Mouse (Mus musculus) embryonic facial prominence, embryonic 10.5 days (tissue): Measurements from ENCODE around the gene Bzw2. TPM values are rescaled to one million over a fixed set of nuclear protein-coding genes. Genes with fewer than 3 reads are reported as not detected.

Source experiments
- DNase-seq: peaks from one replicate; pipeline ENCODE4 v3.0.0-alpha.2; 2017; ENCODE audit warnings: low spot score
- H3K27ac ChIP-seq: fragments of 300-500 bp; sonication (generic); replicated peaks from 2 replicates; pipeline ENCODE4 v1.5.1; 2016; ENCODE audit warnings: mild to moderate bottlenecking
- H3K27me3 ChIP-seq: fragments of 300-500 bp; sonication (generic); replicated peaks from 2 replicates; pipeline ENCODE4 v1.6.1; 2016; ENCODE audit warnings: low read depth, mild to moderate bottlenecking; ENCODE audit not compliant: poor library complexity, severe bottlenecking
- H3K36me3 ChIP-seq: fragments of 300-500 bp; sonication (generic); replicated peaks from 2 replicates; pipeline ENCODE4 v1.6.1; 2016; ENCODE audit warnings: mild to moderate bottlenecking, moderate library complexity
- H3K4me1 ChIP-seq: fragments of 300-500 bp; sonication (generic); 2 replicates; pipeline ENCODE4 v1.6.1; 2016
- H3K4me3 ChIP-seq: fragments of 300-500 bp; sonication (generic); 2 replicates; pipeline ENCODE4 v1.5.1; 2016; ENCODE audit warnings: mild to moderate bottlenecking, moderate library complexity
- H3K9me3 ChIP-seq: fragments of 300-500 bp; sonication (generic); 2 replicates; pipeline ENCODE4 v1.6.1; 2016; ENCODE audit warnings: mild to moderate bottlenecking
- WGBS: fragments of 180-500 bp; shearing (Covaris S2); methylation state at CpG from one replicate; pipeline ENCODE4 v1.1.7; 2016; 5-methylcytosine and 5-hydroxymethylcytosine counted together
- polyA plus RNA-seq: library from polyadenylated mRNA; unstranded; fragments of >200 nt; fragmentation: Nextera tagmentation; extraction: Ambion mirVana; gene quantifications from 2 replicates; pipeline ENCODE4 v1.2.1, GENCODE M21; 2016

Bzw2 gene
- polyA plus RNA-seq, 1 experiment from 2014 or later: 301 TPM

DNA sequence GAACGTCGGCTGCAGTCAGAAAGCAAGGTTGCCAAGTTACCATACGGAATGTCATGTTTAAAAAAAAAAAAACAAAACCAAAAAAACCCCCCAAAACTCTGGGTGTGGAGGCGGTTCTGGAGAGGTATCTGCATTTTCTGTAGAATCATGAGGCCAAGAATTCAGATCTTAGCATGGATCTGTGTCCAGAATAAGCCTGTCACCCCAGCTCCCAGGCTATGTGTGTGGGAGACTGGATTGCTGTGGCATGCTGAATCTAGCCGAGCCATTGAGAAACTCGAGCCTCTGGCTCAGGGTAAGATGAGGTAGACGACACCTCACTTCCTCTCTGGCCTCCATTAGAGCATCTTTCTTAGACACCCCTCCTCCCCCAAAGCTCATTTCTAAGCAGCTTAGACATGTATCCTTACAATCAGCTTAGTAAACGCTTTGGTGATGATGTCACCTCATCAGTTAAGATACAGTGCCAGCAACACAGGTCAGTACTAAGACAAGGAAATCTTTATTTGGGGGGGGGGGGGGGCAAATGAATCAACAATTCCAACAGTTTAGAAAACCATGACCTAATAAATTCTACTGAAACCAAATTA is 64.7 kb downstream of the Bzw2 start:
- DNase-seq: no peak
- peaks cover 76% of the 10 kb centered on the region for H3K36me3 ChIP-seq
- no peak overlapping the region for H3K27ac ChIP-seq
- H3K27me3 ChIP-seq: no peaks in the 10 kb centered on the region
- H3K4me3 ChIP-seq: no peak overlapping the region
- H3K9me3 ChIP-seq: no peaks in the 10 kb centered on the region
- 87% methylated on average over 8 of the region's 8 CpGs for WGBS
- no peaks in the 10 kb centered on the region for H3K4me1 ChIP-seq

DNA sequence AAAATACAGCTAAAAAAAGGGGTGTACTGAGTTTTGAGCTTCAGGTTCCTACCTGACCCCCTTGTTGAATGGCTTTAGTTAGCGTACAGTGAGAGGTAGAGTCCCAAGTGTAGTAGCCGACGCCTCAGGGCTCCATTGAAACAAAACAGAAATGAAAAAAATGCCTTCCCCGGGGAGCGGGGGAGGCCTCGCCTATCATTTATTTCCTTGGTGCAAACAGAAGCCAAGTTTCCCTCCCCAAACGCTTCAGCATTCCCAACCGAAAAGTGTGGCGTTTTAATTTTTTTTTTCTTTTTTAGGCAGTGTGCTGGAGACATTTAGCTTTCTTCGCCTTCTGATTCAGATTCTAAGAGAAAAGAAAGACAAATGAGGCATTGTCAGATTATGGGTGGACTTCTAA is 65.9 kb downstream of the Bzw2 start:
- 96% methylated on average over 10 of the region's 10 CpGs for WGBS
- H3K36me3 ChIP-seq: peaks cover 68% of the 10 kb centered on the region
- H3K27me3 ChIP-seq: no peaks in the 10 kb centered on the region
- DNase-seq: no peak
- H3K27ac ChIP-seq: no peak overlapping the region
- no peak overlapping the region for H3K4me3 ChIP-seq
- H3K4me1 ChIP-seq: no peaks in the 10 kb centered on the region
- no peaks in the 10 kb centered on the region for H3K9me3 ChIP-seq

DNA sequence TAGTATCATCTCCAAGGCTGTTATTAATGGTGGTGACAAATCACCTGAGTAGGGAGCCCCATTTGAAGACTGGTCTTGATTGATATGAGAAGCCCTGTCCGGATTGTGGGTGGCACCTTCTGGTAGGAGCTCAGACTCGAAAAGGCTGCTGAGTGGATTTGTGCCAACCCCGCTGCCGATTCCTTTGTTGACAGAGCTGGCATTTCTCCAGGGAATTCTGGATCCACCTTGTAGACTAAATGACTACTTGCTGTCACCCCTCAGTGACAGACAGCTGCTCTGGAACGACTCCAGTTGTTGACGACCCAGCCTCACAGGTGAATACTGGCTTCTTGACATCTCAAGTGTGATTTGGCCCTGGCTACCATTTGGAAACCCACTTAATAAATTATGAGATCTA is 68.7 kb downstream of the Bzw2 start:
- no peak overlapping the region for H3K27ac ChIP-seq
- no peak for DNase-seq
- peaks cover 42% of the 10 kb centered on the region for H3K36me3 ChIP-seq
- H3K27me3 ChIP-seq: no peaks in the 10 kb centered on the region
- 94% methylated on average over 6 of the region's 6 CpGs for WGBS
- H3K9me3 ChIP-seq: no peaks in the 10 kb centered on the region
- no peaks in the 10 kb centered on the region for H3K4me1 ChIP-seq
- H3K4me3 ChIP-seq: no peak overlapping the region

DNA sequence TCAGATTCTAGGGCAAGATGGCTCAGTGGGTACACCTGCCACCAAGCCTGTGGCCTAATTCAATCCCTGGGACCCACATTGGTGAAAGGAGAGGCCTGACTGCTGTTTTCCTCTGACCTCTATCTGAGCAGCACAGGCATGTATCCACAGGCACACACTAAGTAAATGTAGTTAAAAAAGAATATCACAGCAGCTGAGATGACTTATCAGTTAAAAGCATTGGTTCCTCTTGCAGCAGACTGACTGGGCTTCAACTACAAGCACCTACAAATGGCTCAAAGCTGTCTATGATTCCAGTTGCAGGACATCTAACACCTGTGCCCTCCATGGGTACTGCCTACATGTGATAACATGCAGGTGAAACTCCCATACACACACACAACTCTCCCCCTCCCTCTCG is 69.1 kb downstream of the Bzw2 start:
- Histone ChIP-seq H3K36me3 (peaks cover 38% of the 10 kb centered on the region), H3K4me3 (no peak overlapping the region), H3K9me3 (no peaks in the 10 kb centered on the region), H3K27me3 (no peaks in the 10 kb centered on the region), H3K4me1 (no peaks in the 10 kb centered on the region), H3K27ac (no peak overlapping the region)
- no peak for DNase-seq
- WGBS: 91% methylated on average over 1 of the region's 1 CpGs

DNA sequence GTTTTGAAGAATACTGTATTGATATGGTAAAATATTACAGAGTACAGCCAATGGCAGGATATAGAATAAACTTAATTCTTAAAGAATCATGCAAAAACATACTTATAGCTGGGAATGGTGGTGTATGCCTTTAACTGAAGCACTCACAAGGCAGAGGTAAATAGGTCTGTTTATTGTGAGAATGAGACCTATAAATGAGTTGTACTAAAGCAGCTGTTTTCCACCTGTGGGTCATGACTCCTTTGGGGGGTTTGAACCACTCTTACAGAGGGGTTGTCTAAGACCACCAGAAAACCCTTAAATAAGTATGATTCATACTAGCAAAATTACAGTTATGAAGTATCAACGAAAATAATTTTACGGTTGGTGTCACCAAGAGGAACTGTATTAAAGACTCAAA is 72.5 kb downstream of the Bzw2 start:
- WGBS: 92% methylated on average over 2 of the region's 2 CpGs
- Histone ChIP-seq H3K4me1 (no peaks in the 10 kb centered on the region), H3K27me3 (no peaks in the 10 kb centered on the region)

DNA sequence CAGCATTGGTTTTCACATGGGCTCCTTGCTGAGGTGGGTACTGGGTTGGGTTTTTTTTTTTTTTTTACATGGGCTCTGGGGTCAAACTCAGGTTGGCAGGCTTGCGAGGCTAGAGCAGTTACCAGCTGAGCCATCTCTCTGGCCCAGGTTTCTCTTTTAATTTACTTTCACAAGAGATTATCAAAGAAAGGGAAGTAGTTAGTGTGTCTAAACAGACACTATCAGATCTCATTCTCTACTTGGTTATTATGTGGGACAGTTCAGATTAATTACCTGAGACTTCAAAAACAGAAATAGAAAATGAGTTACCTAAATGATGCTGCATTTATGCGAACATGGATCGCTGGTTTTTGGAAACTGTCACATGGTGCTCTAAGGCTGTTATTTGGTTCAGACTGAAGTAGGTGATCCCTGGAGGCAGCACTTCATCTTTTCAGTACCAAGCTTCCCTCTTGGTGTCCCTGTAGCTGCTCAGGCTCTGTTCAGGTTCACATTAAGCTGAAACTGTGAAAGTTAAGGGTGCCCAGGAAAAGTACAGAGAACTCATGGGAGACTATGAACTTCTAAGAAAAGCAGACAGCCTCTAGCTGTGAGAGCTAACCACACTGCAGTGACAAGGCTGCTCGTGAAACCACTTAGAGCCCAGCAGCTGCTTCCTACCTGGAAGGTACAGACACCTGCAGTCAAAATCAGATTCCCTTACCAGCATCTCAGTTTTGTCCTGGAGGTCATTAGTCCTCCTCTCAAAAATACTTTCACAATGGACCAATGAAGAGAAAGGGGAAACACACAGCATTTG is 79.6 kb downstream of the Bzw2 start:
- Histone ChIP-seq H3K4me3 (no peak overlapping the region), H3K9me3 (no peaks in the 10 kb centered on the region), H3K27me3 (no peaks in the 10 kb centered on the region), H3K4me1 (0 out of 2 replicates have a peak, but pooled peaks cover 2% of the 10 kb centered on the region), H3K36me3 (no peaks in the 10 kb centered on the region), H3K27ac (no peak overlapping the region)
- 79% methylated on average over 4 of the region's 4 CpGs for WGBS
- DNase-seq: no peak

More for the DNA sequence above, 72.5 kb downstream of the Bzw2 start:
- no peak overlapping the region for H3K4me3 ChIP-seq
- no peaks in the 10 kb centered on the region for H3K9me3 ChIP-seq
- H3K36me3 ChIP-seq: peaks cover 3% of the 10 kb centered on the region; the same call in 1 of the 2 replicates
- no peak overlapping the region for H3K27ac ChIP-seq
- no peak for DNase-seq

DNA sequence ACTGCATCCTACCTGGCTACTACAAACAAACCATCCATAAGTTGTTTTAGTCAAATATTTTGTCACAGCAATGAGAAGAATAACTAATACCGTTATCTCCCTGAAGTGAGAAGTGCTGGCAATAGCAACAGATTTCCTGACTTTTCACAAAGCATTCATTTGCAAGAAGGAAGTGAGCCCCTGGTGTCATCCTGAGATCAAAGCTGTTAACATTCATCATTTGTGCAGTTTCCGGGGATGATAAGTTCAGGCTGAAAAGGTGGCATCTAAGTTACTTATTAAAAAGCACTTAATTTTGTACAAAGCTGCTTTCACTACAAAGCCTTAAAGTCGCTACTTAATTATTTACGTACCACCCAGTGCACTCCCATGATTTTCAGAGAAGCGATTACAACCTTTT is 85.0 kb downstream of the Bzw2 start:
- no peak overlapping the region for H3K4me3 ChIP-seq
- H3K27me3 ChIP-seq: no peaks in the 10 kb centered on the region
- H3K4me1 ChIP-seq: 0 out of 2 replicates have a peak, but pooled peaks cover 6% of the 10 kb centered on the region
- DNase-seq: no peak
- H3K27ac ChIP-seq: no peak overlapping the region
- whole genome bisulfite sequencing: 38% methylated on average over 5 of the region's 5 CpGs
- no peaks in the 10 kb centered on the region for H3K36me3 ChIP-seq
- no peaks in the 10 kb centered on the region for H3K9me3 ChIP-seq

DNA sequence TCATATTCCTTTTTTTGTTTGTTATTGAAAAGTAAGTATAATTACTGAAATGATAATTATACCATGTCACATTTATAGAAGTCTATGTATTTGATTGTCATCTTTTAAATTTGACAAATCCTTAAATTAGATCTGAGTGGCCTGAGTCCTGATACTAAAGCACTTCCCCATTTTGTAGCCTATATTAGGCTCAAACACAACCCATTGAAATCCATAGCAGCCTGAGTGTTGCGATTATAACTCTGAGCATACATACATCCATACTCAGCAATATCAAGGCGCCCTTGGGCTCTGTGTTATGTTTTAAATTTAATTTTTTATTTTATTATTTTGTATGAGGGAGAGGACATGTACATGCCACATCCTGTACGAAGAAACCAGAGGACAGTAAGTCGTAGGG is 87.6 kb downstream of the Bzw2 start:
- Histone ChIP-seq H3K36me3 (no peaks in the 10 kb centered on the region), H3K27me3 (no peaks in the 10 kb centered on the region), H3K27ac (no peak overlapping the region), H3K4me1 (0 out of 2 replicates have a peak, but pooled peaks cover 6% of the 10 kb centered on the region), H3K9me3 (peaks cover 3% of the 10 kb centered on the region; the same call in 1 of the 2 replicates), H3K4me3 (no peak overlapping the region)
- WGBS: 90% methylated on average over 4 of the region's 4 CpGs
- no peak for DNase-seq

DNA sequence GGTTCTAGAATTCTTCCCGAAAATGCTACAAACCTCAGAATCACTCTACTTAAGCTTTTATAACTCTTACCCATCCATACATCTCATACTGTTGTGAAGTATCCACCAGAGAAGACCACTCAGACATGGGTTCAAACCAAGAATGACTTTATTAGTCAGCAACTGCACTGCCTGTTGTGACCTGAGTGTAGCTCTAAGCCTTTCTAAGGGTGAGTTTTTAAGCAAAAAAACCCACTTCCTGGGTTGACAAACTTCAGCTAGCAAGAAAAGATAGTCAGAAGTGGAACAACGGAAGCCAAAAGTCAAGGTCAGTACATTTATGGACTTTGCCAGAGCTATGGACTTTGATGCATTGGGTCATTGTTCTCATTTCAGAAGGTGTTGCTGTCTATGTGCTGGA is 90.3 kb downstream of the Bzw2 start:
- 92% methylated on average over 2 of the region's 2 CpGs for WGBS
- Histone ChIP-seq H3K4me1 (no peaks in the 10 kb centered on the region), H3K27me3 (no peaks in the 10 kb centered on the region), H3K27ac (no peak overlapping the region), H3K9me3 (peaks cover 10% of the 10 kb centered on the region; the same call in 1 of the 2 replicates), H3K4me3 (no peak overlapping the region), H3K36me3 (no peaks in the 10 kb centered on the region)
- no peak for DNase-seq

DNA sequence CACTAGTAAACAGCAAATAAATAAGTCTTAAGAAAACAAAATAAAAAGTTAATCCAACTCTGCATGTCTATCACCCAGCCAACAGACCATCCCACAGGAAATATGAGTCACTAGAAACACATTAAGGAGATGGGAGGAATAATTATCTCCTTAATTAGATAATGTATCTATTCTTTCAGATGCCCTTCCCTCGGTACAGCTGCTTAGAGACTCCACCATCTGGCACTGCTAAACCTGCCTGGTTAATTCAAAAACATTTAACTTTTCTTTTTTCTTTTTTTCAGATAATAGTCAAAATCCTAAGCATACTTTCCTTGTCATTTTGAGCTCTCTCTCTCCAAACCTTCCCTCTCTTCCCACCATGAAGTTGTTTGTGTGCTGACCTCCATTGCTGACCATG is 92.0 kb downstream of the Bzw2 start:
- Histone ChIP-seq H3K36me3 (no peaks in the 10 kb centered on the region), H3K9me3 (peaks cover 10% of the 10 kb centered on the region; the same call in 1 of the 2 replicates), H3K4me3 (no peak overlapping the region), H3K27ac (no peak overlapping the region), H3K4me1 (no peaks in the 10 kb centered on the region), H3K27me3 (no peaks in the 10 kb centered on the region)
- 78% methylated on average over 1 of the region's 1 CpGs for WGBS
- DNase-seq: no peak

DNA sequence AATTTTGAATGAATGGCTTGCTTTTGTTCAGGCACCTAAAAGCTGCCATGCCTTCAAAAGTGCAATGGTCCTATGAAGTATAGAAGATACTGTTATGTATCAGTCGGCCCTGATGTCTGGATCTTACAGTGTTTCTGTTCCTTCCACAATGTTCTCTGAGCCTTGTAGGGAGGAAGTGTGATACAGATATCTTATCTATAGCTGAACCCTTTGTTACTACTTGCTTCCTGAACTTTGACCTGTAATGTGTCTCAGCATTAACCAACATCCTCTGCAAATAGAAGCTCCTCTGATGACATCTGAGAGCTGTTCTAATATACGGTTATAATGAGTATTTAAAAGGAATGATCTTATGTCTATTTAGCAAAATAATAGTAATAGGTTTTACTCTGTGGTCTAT is 100.2 kb downstream of the Bzw2 start:
- no peaks in the 10 kb centered on the region for H3K9me3 ChIP-seq
- H3K4me1 ChIP-seq: no peaks in the 10 kb centered on the region
- no peaks in the 10 kb centered on the region for H3K27me3 ChIP-seq
- no peak overlapping the region for H3K27ac ChIP-seq
- no peak for DNase-seq
- 78% methylated on average over 2 of the region's 2 CpGs for WGBS
- no peak overlapping the region for H3K4me3 ChIP-seq
- no peaks in the 10 kb centered on the region for H3K36me3 ChIP-seq

DNA sequence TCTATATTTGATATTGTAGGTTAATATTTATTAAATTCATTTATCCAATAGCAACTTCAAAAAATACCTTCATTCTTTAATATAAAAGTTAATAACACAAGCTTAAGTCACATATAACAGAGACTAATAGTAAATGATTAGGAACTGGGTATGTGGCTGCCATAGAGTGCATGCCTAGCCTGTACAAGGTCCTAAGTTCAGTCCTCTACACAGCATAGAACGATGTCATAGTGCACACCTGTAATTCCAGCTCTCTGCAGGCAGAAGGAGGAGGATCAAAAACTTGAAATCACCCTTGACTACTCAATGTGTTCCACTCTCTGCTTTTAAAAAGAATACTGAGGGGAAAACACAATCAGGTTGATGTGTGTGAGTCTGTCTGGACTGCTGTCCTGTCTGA is 107.6 kb downstream of the Bzw2 start:
- H3K27me3 ChIP-seq: no peaks in the 10 kb centered on the region
- no peaks in the 10 kb centered on the region for H3K9me3 ChIP-seq
- H3K36me3 ChIP-seq: no peaks in the 10 kb centered on the region
- no peak overlapping the region for H3K27ac ChIP-seq
- no peak overlapping the region for H3K4me3 ChIP-seq
- peaks cover 17% of the 10 kb centered on the region for H3K4me1 ChIP-seq
- no peak for DNase-seq
- WGBS: 85% methylated on average over 1 of the region's 1 CpGs

DNA sequence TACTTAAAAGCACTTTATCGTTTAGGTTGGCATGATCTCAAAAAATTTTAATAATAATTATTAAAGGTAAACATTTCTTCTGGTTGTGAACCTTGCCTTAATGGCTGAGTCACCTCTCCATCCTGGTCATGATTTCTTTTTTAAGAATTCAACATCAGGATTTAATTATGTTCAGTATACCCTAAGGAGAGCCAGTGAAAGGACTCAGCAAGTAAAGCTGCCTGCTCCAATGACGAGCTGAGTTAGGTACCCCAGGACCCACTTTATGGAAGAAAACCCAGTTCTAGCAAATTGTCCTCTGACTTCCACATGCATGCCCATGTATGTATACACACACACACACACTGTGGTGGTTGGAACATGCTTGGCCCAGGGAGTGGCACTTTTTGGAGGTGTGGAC is 110.3 kb downstream of the Bzw2 start:
- 58% methylated on average over 2 of the region's 2 CpGs for WGBS
- DNase-seq: no peak

More for the DNA sequence above, 110.3 kb downstream of the Bzw2 start:
- Histone ChIP-seq H3K27ac (no peak overlapping the region), H3K9me3 (no peaks in the 10 kb centered on the region), H3K4me3 (no peak overlapping the region), H3K27me3 (no peaks in the 10 kb centered on the region), H3K36me3 (no peaks in the 10 kb centered on the region), H3K4me1 (peaks cover 20% of the 10 kb centered on the region)
